Mouse (Mus musculus) midbrain, embryonic 11.5 days (tissue): ENCODE data around the gene Ano10. TPM values are rescaled to one million over a fixed set of nuclear protein-coding genes. Genes with fewer than 3 reads are reported as not detected.
A peak's percentile ranks its signal among the peaks of the same experiment; 100 is the strongest.

ENCODE experiments used
- ATAC-seq: fragments of 200-750 bp; cut with Nextera tagmentation; 2 replicates; pipeline ENCODE4 v1.8.0; 2017; ENCODE audit warnings: moderate TSS enrichment, moderate library complexity; ENCODE audit not compliant: low FRiP score
- DNase-seq: peaks from one replicate; pipeline ENCODE4 v3.0.0; 2015; ENCODE audit warnings: low spot score; ENCODE audit errors: missing footprints
- H3K27ac ChIP-seq: fragments of 300-500 bp; sonication (generic); 2 replicates; pipeline ENCODE4 v1.5.1; 2014; ENCODE audit warnings: low read depth, low read length
- H3K27me3 ChIP-seq: fragments of 300-500 bp; sonication (generic); 2 replicates; pipeline ENCODE4 v1.6.1; 2014; ENCODE audit warnings: mild to moderate bottlenecking, low read length, moderate library complexity, mixed read lengths; ENCODE audit not compliant: control insufficient read depth, insufficient read depth
- H3K36me3 ChIP-seq: fragments of 300-500 bp; sonication (generic); 2 replicates; pipeline ENCODE4 v1.6.1; 2014; ENCODE audit warnings: mild to moderate bottlenecking, low read length, moderate library complexity, mixed read lengths; ENCODE audit not compliant: control insufficient read depth, insufficient read depth
- H3K4me1 ChIP-seq: fragments of 300-500 bp; sonication (generic); 2 replicates; pipeline ENCODE4 v1.6.1; 2014; ENCODE audit warnings: low read length; ENCODE audit not compliant: control insufficient read depth, insufficient read depth
- H3K4me2 ChIP-seq: fragments of 300-500 bp; sonication (generic); 2 replicates; pipeline ENCODE4 v1.6.1; 2014; ENCODE audit warnings: mild to moderate bottlenecking, moderate library complexity
- H3K4me3 ChIP-seq: fragments of 300-500 bp; sonication (generic); 2 replicates; pipeline ENCODE4 v1.5.1; 2014; ENCODE audit warnings: low read depth, low read length
- H3K9ac ChIP-seq: fragments of 300-500 bp; sonication (generic); 2 replicates; pipeline ENCODE4 v1.6.1; 2014; ENCODE audit warnings: low read length
- H3K9me3 ChIP-seq: fragments of 300-500 bp; sonication (generic); 2 replicates; pipeline ENCODE4 v1.6.1; 2016; ENCODE audit warnings: low read length; ENCODE audit not compliant: control insufficient read depth
- WGBS: fragments of 180-500 bp; shearing (Covaris S2); extraction: QIAGEN DNeasy Blood & Tissue Kit; methylation state at CpG from one replicate; pipeline ENCODE4 v1.1.7; 2014; 5-methylcytosine and 5-hydroxymethylcytosine counted together
- polyA plus RNA-seq: library from polyadenylated mRNA; unstranded; fragments of >200 nt; fragmentation: Nextera tagmentation; extraction: Ambion mirVana; gene quantifications from 2 replicates; pipeline ENCODE4 v1.2.1, GENCODE M21; 2014

Gene Ano10
- 39.4 and 46.3 TPM in 2 replicates for polyA plus RNA-seq

DNA sequence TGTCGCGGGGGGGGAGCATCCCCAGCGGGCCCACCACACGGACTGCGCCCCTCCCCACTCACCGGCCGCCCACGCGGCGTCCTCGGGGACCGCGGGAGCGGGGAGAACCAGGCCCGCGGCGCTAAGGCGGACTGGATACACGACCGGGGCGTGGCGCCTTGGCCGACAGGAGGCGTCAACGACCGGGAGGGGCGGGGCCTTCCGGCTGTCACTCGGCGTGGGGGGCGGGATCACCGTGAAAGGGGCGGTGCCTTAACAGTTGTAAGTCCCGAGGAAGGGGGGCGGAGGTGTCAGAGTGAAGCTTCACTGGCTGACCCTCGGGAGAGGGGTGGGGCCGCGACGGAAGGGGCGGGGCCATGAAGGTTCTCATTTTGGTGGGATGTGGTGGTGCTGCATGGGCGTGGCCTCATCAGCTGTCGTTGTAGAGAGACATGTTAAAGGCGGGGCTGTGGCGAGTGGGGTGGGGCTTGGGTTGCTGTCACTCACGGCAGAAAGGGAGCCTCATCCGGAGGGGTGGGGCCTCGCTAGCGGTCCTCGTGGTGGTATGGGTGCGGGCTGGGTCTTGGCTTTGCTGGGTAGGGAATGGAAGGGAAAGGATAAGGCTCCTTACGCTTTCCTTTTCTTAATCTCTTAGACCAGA, at the start of gene Ano10:
Gene Ano10 (minus strand): TSS at position 182 of the 640 bp plus-strand sequence.
- peak; percentile 97 for ATAC-seq
- Histone ChIP-seq H3K9me3 (no peaks in the 10 kb centered on the region), H3K4me1 (peaks cover 11% of the 10 kb centered on the region), H3K4me3 (peak within 1 kb of the TSS; percentile 70), H3K27me3 (no peaks in the 10 kb centered on the region), H3K9ac (peak within 1 kb of the TSS; percentile 82), H3K36me3 (no peaks in the 10 kb centered on the region), H3K27ac (peak within 1 kb of the TSS; percentile 30; the same call in 1 of the 2 replicates), H3K4me2 (peak within 1 kb of the TSS; percentile 67)
- peak; percentile 100 for DNase-seq
- WGBS = under 1% methylated on average over 51 of the region's 51 CpGs

DNA sequence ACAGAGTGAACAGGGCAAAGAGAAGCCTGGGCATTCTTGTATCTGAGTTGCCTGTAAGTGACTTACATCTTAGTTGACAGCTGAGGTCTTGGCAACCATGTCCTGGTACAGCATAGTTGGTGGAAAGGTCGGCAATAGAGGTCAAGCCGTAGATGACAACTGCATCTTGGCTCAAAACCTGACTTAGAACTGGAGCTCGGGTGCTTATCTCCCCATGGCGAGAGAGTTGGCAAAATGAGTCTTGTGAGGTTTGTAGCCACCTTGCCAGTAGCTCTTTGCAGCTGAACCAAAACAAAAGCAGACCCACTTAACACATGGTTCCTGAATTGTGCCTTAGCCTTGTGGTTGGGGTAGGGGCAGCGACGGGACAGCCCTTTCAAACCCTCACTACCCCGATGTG, 49.2 kb upstream of the Ano10 start:
- no peak for DNase-seq
- no peak for ATAC-seq
- WGBS = 86% methylated on average over 7 of the region's 7 CpGs
- Histone ChIP-seq H3K9ac (no peak overlapping the region), H3K4me3 (no peak overlapping the region), H3K36me3 (no peaks in the 10 kb centered on the region), H3K4me1 (no peaks in the 10 kb centered on the region), H3K9me3 (no peaks in the 10 kb centered on the region), H3K27me3 (no peaks in the 10 kb centered on the region), H3K27ac (no peak overlapping the region), H3K4me2 (no peak overlapping the region)

DNA sequence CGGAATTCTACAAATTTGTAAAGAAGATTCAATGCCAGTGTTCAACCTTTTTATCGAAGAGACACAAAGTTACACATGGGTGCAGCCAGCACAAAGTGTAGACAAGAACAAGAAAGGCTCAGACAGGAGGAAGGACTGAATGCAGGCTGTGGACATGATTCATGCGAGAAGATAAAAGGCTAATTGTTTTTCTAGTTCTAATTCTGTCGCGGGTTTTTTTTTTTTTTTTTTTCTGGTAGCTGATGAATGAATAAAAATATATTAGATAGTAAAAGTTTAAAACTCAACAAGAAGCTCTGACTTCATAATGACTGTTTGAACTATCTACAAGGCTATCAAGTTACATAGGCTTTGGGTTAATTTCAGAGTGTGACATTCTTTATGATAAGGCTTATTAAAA, 45.7 kb upstream of the Ano10 start:
- Histone ChIP-seq H3K9ac (no peak overlapping the region), H3K4me1 (no peaks in the 10 kb centered on the region), H3K9me3 (no peaks in the 10 kb centered on the region), H3K4me3 (no peak overlapping the region), H3K27ac (no peak overlapping the region), H3K4me2 (no peak overlapping the region), H3K27me3 (no peaks in the 10 kb centered on the region), H3K36me3 (no peaks in the 10 kb centered on the region)
- WGBS = 68% methylated on average over 5 of the region's 5 CpGs
- no peak for DNase-seq
- no peak for ATAC-seq

DNA sequence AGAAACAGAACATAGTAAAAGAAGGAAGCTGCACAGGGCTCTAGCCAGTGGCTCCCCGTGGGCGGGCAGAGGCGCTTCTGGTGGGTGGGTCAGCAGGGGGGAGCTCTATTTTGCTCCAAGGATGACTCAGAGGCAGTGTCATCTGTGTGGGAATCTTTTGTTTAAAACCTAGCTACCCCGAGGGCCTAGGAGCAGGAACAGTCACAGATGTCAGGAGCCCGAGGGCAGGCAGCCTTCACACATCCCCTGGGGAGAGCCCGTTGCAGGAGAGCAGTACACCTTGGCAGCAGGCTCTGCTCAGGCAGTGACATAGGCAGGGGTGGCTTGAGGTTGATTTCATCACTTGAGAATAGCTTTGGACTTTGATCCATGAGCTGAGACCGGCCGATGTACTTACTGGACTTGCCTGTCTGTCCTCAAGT, 43.3 kb upstream of the Ano10 start:
- DNase-seq = no peak

DNA sequence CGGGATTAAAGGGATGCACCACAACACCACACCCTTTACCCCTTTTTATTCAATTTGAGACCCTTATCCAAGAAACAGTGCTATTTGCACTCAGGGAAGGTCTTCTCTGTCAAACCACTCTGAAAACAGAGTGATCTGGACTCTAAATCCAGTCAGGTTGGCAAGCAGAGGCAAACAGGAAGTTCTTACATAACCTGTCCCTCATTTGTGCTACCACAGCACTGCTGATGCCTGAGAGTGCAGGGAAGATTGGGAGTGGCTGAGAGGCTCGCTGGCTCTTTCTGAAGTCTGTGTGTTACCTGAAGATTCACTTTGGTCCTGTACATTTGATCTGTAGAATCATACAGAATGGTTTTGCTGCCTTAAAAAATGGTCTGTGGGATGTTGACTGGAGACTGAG, 42.5 kb upstream of the Ano10 start:
- H3K27me3 ChIP-seq = no peaks in the 10 kb centered on the region
- no peak for DNase-seq

More for the DNA sequence above, 43.3 kb upstream of the Ano10 start:
- 49% methylated on average over 8 of the region's 8 CpGs for WGBS
- no peaks in the 10 kb centered on the region for H3K36me3 ChIP-seq
- no peaks in the 10 kb centered on the region for H3K27me3 ChIP-seq
- H3K4me2 ChIP-seq = no peak overlapping the region
- no peak overlapping the region for H3K9ac ChIP-seq
- no peaks in the 10 kb centered on the region for H3K4me1 ChIP-seq
- H3K4me3 ChIP-seq = no peak overlapping the region
- H3K9me3 ChIP-seq = no peaks in the 10 kb centered on the region
- H3K27ac ChIP-seq = no peak overlapping the region
- no peak for ATAC-seq

DNA sequence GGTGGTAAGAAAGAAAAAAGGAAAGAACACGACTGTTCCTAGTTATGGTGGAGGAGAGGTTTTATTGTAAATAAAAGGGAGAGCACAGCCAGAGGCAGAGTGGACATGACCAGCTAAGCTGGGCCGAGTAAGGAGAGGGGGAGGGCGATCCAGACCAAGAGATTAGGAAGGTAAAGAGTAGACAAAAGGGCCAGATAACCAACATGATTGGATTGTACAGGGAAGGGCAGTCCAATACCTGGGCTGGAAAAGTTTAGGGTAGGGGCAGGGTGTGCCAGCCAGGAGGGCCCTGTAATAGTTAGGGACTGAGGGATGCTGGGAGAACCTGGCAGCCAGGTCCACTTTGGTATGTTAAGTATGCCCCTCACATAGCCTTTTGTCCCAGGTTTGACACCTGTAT, 34.0 kb upstream of the Ano10 start:
- no peak overlapping the region for H3K27ac ChIP-seq
- H3K9ac ChIP-seq = no peak overlapping the region
- H3K4me2 ChIP-seq = no peak overlapping the region
- H3K9me3 ChIP-seq = no peaks in the 10 kb centered on the region
- WGBS = 68% methylated on average over 3 of the region's 3 CpGs
- ATAC-seq (no peak), DNase-seq (no peak)
- H3K4me3 ChIP-seq = no peak overlapping the region
- no peaks in the 10 kb centered on the region for H3K27me3 ChIP-seq
- H3K36me3 ChIP-seq = no peaks in the 10 kb centered on the region
- no peaks in the 10 kb centered on the region for H3K4me1 ChIP-seq

More for the DNA sequence above, 42.5 kb upstream of the Ano10 start:
- H3K4me1 ChIP-seq = no peaks in the 10 kb centered on the region
- 75% methylated on average over 2 of the region's 2 CpGs for WGBS
- H3K4me3 ChIP-seq = no peak overlapping the region
- H3K4me2 ChIP-seq = no peak overlapping the region
- no peak for ATAC-seq
- no peaks in the 10 kb centered on the region for H3K36me3 ChIP-seq
- no peaks in the 10 kb centered on the region for H3K9me3 ChIP-seq
- H3K27ac ChIP-seq = no peak overlapping the region
- H3K9ac ChIP-seq = no peak overlapping the region

DNA sequence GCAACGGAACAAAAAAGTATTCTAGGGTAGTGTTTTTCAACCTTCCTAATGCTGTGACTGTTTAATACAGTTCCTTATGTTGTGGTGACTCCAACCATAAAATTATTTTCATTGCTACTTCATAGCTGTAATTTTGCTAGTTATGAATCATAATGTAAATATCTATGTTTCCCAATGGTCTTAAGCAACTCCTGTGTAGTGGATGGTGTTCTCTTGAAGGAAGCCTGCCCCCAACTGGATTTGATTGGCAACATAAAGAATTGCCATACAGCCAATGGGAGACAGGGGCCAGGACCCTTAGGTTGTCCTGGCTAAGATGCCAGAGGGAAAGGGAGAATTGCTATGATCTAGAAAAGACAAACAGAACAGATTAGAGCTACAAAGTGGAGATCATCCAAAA, 31.8 kb upstream of the Ano10 start:
- WGBS = 88% methylated on average over 1 of the region's 1 CpGs
- DNase-seq (no peak), ATAC-seq (no peak)
- no peak overlapping the region for H3K27ac ChIP-seq
- H3K9me3 ChIP-seq = no peaks in the 10 kb centered on the region
- H3K27me3 ChIP-seq = no peaks in the 10 kb centered on the region
- no peak overlapping the region for H3K9ac ChIP-seq
- H3K4me1 ChIP-seq = no peaks in the 10 kb centered on the region
- no peaks in the 10 kb centered on the region for H3K36me3 ChIP-seq
- no peak overlapping the region for H3K4me3 ChIP-seq
- H3K4me2 ChIP-seq = no peak overlapping the region

DNA sequence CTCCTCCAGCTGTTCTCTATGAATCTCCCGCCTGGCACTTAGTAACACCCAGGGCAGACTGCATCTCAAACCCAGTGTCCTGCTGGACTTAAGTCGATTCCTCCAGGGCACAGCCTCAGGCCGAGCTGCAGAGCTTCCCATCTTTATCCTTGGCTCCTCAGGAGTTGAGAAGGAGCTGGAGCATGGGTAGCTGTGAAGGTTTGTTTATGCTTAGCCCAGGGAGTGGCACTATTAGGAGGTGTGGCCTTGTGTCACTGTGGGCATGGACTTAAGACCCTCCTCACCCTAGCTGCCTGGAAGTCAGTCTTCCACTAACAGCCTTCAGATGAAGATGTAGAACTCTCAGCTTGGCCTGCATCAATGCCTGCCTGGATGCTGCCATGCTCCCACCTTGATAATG, 28.1 kb upstream of the Ano10 start:
- Histone ChIP-seq H3K9me3 (no peaks in the 10 kb centered on the region), H3K4me2 (no peak overlapping the region), H3K9ac (no peak overlapping the region), H3K27ac (no peak overlapping the region), H3K36me3 (no peaks in the 10 kb centered on the region), H3K27me3 (no peaks in the 10 kb centered on the region), H3K4me3 (no peak overlapping the region), H3K4me1 (no peaks in the 10 kb centered on the region)
- no peak for DNase-seq
- WGBS = 64% methylated on average over 3 of the region's 3 CpGs
- no peak for ATAC-seq

DNA sequence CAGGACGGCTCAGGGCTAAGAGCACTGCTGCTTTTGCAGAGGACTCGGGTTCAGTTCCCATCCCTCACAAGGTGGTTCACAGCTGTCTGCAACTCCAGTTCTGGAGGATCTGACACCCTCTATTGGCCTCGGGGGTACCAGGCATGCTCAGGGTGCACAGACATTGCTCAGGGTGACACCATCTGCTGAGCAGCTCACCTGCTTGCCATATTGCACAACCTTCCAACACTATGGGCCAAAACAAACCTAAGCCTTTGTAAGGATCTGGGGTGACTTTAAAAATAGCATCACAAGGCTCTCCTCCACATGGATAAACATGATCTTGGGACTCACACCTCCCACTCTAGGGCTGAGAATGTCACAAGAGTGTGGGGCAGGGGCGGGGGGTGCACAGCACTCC, 26.4 kb upstream of the Ano10 start:
- Histone ChIP-seq H3K4me2 (no peak overlapping the region), H3K27ac (no peak overlapping the region), H3K4me1 (no peaks in the 10 kb centered on the region), H3K9me3 (no peaks in the 10 kb centered on the region), H3K27me3 (no peaks in the 10 kb centered on the region), H3K9ac (no peak overlapping the region), H3K36me3 (no peaks in the 10 kb centered on the region), H3K4me3 (no peak overlapping the region)
- ATAC-seq (no peak), DNase-seq (no peak)
- WGBS = 90% methylated on average over 4 of the region's 4 CpGs
